Mouse (Mus musculus): ENCODE results near the gene Uts2r. TPM values are rescaled to one million over a fixed set of nuclear protein-coding genes. Genes with fewer than 3 reads are reported as not detected.

The Uts2r gene
- polyA plus RNA-seq (2016; fragmentation: Nextera tagmentation; extraction: Ambion mirVana): 0.25 and 0.46 TPM in 2 replicates

DNA sequence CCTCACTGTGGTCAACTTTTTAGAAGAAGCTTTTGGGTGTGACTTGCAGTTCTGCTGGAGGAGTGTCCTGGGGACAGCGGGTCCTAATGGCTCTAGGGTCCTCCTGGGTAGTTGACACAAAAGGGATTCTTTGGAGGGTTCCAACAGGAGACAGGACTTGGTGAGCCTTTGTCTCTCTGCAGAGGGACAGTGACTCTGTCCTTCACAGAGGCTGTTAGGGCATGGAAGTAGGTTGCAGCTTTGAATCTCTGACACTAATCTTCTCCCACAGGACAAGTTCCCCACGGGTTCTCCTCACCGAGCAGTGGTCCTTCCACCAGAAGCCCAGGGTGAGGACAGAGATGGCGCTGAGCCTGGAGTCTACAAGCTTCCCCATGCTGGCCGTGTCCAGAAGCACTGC lies at the start of gene Uts2r:
TSS of gene Uts2r (plus strand) at position 301 of the 400 bp plus-strand sequence.
- Histone ChIP-seq H3K4me2 (replicated peaks) (no peak within 1 kb of the TSS), H3K9me3 (no peaks in the 10 kb centered on the region), H3K4me1 (peaks cover 7% of the 10 kb centered on the region), H3K9ac (no peak within 1 kb of the TSS), H3K27me3 (replicated peaks) (peaks cover 32% of the 10 kb centered on the region), H3K27ac (no peak within 1 kb of the TSS), H3K36me3 (no peaks in the 10 kb centered on the region), H3K4me3 (no peak within 1 kb of the TSS)
- no peak for ATAC-seq (ENCODE audit: low FRiP score, low read depth)
- WGBS: 85% methylated on average over 5 of the region's 5 CpGs

DNA sequence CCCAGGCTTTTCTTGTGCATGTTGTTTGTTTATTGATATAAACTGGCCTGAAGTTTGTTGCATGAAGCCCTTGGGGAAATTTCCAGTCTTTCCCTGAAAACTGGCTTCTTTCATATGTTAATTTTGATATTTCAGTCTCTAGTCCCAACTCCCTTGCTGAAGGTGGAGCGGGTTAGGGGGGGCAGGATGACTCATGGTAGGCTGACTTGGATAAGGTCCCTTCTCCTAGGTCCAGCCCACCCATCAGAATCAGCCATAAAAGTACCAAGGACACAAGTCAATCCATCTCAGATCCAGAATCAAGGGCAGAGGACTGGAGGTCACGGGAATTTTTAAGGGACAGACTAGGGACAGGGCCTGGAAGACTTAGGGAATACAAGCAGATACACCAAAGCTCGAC lies 49.0 kb upstream of the Uts2r start:
- 89% methylated on average over 3 of the region's 3 CpGs for WGBS
- ATAC-seq (ENCODE audit: low FRiP score, low read depth): no peak
- Histone ChIP-seq H3K4me1 (no peaks in the 10 kb centered on the region), H3K27ac (no peak overlapping the region), H3K4me3 (no peak overlapping the region), H3K9ac (no peak overlapping the region), H3K27me3 (replicated peaks) (no peaks in the 10 kb centered on the region), H3K4me2 (replicated peaks) (no peak overlapping the region), H3K9me3 (no peaks in the 10 kb centered on the region), H3K36me3 (no peaks in the 10 kb centered on the region)

DNA sequence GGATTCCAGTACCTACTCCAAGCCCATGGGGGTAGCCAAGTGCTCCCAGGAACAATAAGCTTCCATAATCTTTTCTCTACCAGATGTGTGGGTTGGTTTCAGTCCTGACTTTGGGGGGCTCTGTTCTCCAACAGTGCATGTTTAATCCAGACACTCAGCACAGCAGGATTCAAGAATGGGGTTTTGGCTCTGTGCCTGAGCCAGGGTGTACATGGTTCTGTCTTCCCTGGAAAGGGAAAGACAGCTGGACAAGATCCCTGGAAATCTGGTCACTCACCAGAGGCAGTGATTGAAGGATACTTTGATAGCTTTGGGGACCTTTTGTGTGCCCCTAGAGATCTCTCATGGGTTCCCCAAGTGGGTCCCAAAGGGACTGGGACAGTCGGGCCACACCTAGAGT lies 48.5 kb upstream of the Uts2r start:
- no peak overlapping the region for H3K9ac ChIP-seq
- 57% methylated on average over 1 of the region's 1 CpGs for WGBS
- H3K36me3 ChIP-seq: no peaks in the 10 kb centered on the region
- H3K4me3 ChIP-seq: no peak overlapping the region
- no peaks in the 10 kb centered on the region for H3K4me1 ChIP-seq
- no peak overlapping the region for H3K4me2 ChIP-seq (replicated peaks)
- ATAC-seq (ENCODE audit: low FRiP score, low read depth): no peak
- no peaks in the 10 kb centered on the region for H3K27me3 ChIP-seq (replicated peaks)
- no peak overlapping the region for H3K27ac ChIP-seq
- no peaks in the 10 kb centered on the region for H3K9me3 ChIP-seq

DNA sequence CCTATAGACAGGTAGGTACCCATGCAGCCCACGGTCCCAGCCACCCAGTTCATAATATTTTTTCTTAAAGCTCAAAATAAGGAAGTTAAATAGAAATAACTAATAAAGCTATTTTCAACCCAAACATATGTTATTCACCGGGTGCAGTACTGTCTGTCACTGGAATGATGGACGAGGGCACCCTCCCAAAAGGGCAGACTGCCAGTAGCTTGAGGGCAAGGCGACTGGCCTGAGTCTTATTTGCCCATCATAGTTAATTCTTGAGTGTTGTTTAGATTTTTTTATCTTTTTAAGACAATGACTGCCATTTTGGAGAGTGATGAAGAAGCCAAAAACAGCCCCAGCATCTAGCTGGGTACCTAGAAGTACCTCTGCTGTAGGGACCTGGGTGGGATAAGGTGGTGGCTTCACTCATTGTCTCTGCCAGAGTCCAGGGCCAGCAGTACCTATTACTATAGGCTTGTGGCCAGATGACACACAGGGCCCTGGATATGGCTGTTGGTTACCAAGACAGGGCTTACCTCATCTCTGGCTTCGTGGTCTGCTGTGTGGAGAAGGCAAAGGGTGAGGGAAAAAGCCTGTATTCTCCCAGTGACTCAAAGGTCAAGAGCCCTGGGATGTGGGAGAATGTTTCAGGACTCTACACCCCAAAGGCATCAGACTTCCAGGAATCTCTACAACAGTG lies 47.8 kb upstream of the Uts2r start:
- Histone ChIP-seq H3K4me1 (no peaks in the 10 kb centered on the region), H3K36me3 (no peaks in the 10 kb centered on the region), H3K4me2 (replicated peaks) (no peak overlapping the region), H3K27ac (no peak overlapping the region), H3K4me3 (no peak overlapping the region), H3K9me3 (no peaks in the 10 kb centered on the region), H3K27me3 (replicated peaks) (no peaks in the 10 kb centered on the region), H3K9ac (no peak overlapping the region)
- 82% methylated on average over 5 of the region's 5 CpGs for WGBS
- ATAC-seq (ENCODE audit: low FRiP score, low read depth): no peak

DNA sequence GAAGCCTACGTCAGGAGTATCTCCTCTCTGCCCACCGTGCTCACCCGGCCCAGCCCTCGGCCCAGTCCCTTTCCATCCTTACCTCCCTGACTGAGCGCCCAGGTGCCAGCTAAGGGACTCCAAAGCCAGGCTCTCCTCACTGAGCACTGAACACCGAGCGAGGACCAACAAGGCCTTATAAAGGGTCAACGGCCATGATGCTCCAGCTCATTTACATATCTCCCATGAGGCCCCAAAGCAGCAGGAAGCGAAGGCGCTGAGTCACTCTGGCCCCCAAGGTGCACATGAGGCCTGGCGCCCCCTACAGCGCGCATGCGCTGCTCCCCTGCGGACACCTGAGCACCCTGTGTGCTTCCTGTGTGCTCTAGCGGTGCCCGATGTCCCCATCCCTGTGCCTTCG lies 42.0 kb upstream of the Uts2r start:
- H3K4me3 ChIP-seq: no peak overlapping the region
- no peaks in the 10 kb centered on the region for H3K9me3 ChIP-seq
- ATAC-seq (ENCODE audit: low FRiP score, low read depth): no peak
- WGBS: 94% methylated on average over 18 of the region's 18 CpGs
- H3K4me1 ChIP-seq: no peaks in the 10 kb centered on the region
- no peak overlapping the region for H3K27ac ChIP-seq
- no peak overlapping the region for H3K4me2 ChIP-seq (replicated peaks)
- H3K36me3 ChIP-seq: no peaks in the 10 kb centered on the region
- H3K9ac ChIP-seq: no peak overlapping the region
- no peaks in the 10 kb centered on the region for H3K27me3 ChIP-seq (replicated peaks)

DNA sequence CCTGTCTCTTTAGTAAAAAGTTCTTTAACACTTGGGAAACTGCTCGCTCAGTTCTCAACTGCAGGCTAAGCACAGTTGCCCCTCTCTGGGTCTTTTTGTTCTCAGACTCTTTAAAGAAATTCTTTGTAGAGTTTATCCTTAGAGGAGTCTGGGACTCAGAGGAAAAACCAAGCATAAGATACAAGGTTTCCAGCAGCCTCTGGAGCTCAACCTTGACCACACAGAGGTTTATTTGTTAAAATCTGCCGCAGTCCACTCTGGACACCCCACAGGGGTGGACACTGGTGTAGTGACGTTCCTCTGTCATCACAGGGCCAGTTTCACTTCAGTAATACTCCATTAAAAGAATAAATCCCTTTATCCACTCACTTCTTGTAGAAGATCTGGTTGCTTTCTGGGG lies 41.5 kb upstream of the Uts2r start, which contains the start of gene Tex19.2:
TSS of gene Tex19.2 (minus strand) at position 101 of the 400 bp plus-strand sequence.
- Histone ChIP-seq H3K36me3 (no peaks in the 10 kb centered on the region), H3K27me3 (replicated peaks) (no peaks in the 10 kb centered on the region), H3K4me1 (no peaks in the 10 kb centered on the region), H3K9ac (no peak within 1 kb of the TSS), H3K9me3 (no peaks in the 10 kb centered on the region), H3K4me2 (replicated peaks) (no peak within 1 kb of the TSS), H3K4me3 (no peak within 1 kb of the TSS), H3K27ac (no peak within 1 kb of the TSS)
- ATAC-seq (ENCODE audit: low FRiP score, low read depth): no peak
- 72% methylated on average over 3 of the region's 3 CpGs for WGBS

DNA sequence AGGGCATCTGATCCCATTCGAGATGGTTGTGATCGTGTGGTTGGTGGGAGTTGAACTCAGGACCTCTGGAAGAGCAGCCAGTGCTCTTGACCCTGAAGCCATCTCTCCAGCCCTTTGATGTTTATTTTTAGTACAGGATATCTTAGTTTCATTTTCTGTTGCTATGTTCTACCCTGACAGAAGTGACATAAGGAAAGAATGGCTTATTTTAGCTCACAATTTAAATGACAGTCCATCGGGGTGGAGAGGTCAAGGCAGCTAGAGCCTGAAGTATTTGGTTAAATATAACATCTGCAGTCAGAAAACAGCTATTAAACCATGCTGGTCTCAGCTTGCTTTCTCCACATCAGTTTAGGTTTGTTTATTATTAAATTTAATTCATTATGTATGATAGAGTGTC lies 38.9 kb upstream of the Uts2r start:
- Histone ChIP-seq H3K9ac (no peak overlapping the region), H3K27ac (no peak overlapping the region), H3K4me1 (no peaks in the 10 kb centered on the region), H3K9me3 (no peaks in the 10 kb centered on the region), H3K4me3 (no peak overlapping the region), H3K4me2 (replicated peaks) (no peak overlapping the region), H3K27me3 (replicated peaks) (no peaks in the 10 kb centered on the region), H3K36me3 (no peaks in the 10 kb centered on the region)
- ATAC-seq (ENCODE audit: low FRiP score, low read depth): no peak
- 87% methylated on average over 3 of the region's 3 CpGs for WGBS

DNA sequence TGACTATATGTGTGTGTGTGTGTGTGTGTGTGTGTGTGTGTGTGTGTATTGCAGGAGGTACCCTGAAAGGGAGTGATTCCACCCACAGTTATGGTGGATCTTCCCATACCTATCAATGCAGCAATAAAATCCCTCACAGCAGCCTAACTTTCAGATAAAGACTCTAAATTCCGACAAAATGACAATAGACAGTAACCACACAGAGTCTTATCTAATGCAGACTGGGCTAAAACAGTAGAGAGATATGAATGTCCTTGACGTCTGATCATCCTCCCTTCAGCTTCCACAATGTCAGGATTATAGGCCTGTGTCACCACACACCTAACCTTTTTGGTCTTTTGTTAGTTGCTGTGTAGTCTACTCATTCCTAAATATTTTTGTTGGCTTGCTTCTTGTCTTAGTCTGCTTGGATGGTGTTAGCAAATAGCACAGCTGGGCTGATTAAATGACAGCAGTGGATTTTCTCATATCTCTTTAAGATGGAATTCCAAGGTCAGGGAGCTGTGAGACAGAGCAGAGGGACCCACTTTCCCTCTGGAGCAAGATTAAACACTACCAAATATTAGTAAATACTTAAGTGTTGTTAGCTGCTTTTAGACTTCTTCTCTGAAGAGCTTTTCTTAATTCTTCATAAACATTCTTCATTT lies 37.9 kb upstream of the Uts2r start:
- Histone ChIP-seq H3K27ac (no peak overlapping the region), H3K9ac (no peak overlapping the region), H3K9me3 (no peaks in the 10 kb centered on the region), H3K27me3 (replicated peaks) (no peaks in the 10 kb centered on the region), H3K4me1 (no peaks in the 10 kb centered on the region), H3K4me3 (no peak overlapping the region), H3K36me3 (no peaks in the 10 kb centered on the region), H3K4me2 (replicated peaks) (no peak overlapping the region)
- ATAC-seq (ENCODE audit: low FRiP score, low read depth): no peak
- 85% methylated on average over 2 of the region's 2 CpGs for whole genome bisulfite sequencing

DNA sequence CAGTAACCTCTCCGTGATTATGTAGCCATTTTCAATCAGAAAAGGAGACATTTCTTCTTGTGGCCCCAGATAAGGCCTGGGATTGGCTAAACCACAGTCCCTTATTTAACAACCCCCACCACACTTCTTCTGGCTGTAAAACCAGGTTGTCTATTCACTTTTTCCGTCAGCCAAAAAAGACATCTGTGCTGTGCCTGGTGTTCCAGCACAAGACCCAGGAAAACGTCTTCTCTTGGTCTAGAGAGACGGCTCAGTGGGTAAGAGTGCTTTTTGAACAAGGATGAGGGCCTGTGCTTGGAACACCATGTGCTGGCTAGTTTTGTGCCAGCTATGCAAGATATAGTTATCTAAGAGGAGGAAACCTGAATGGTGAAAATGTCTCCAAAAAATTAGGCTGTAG lies 36.6 kb upstream of the Uts2r start:
- no peaks in the 10 kb centered on the region for H3K4me1 ChIP-seq
- ATAC-seq (ENCODE audit: low FRiP score, low read depth): no peak
- H3K4me2 ChIP-seq (replicated peaks): no peak overlapping the region
- no peaks in the 10 kb centered on the region for H3K27me3 ChIP-seq (replicated peaks)
- no peak overlapping the region for H3K9ac ChIP-seq
- no peak overlapping the region for H3K27ac ChIP-seq
- no peaks in the 10 kb centered on the region for H3K36me3 ChIP-seq
- H3K9me3 ChIP-seq: no peaks in the 10 kb centered on the region
- 83% methylated on average over 4 of the region's 4 CpGs for WGBS
- H3K4me3 ChIP-seq: no peak overlapping the region

DNA sequence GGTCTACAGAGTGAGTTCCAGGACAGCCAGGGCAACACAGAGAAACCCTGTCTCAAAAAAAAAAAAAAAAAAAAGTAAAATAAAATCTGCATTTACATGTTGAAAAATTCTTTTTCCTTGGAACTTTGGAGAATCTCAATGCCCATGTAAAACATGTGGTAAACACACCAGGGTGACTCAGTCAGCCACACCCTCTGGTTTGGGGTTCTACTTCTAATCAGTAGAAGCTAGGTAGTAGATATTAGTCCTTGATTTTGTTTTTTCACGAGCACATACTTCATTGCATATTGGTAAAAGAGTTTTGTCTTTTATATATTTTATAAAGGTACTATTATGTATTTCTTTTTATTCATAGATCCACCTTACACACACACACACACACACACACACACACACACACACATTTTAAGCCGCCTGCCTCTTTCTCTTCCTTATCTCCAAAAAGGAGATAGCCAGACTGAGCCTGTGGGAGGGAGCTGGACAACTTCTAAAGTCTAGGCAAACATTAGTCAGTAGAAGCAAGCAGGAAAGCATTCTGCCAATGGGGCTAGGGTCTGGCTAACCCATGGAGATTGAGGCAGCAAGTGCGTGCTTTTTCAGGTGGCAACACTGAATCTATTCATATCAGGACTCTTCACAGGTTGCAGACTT lies 34.4 kb upstream of the Uts2r start:
- Histone ChIP-seq H3K27ac (no peak overlapping the region), H3K4me1 (no peaks in the 10 kb centered on the region), H3K4me2 (replicated peaks) (no peak overlapping the region), H3K9ac (no peak overlapping the region), H3K27me3 (replicated peaks) (no peaks in the 10 kb centered on the region), H3K36me3 (no peaks in the 10 kb centered on the region), H3K4me3 (no peak overlapping the region), H3K9me3 (no peaks in the 10 kb centered on the region)
- WGBS: 87% methylated on average over 3 of the region's 3 CpGs
- no peak for ATAC-seq (ENCODE audit: low FRiP score, low read depth)

DNA sequence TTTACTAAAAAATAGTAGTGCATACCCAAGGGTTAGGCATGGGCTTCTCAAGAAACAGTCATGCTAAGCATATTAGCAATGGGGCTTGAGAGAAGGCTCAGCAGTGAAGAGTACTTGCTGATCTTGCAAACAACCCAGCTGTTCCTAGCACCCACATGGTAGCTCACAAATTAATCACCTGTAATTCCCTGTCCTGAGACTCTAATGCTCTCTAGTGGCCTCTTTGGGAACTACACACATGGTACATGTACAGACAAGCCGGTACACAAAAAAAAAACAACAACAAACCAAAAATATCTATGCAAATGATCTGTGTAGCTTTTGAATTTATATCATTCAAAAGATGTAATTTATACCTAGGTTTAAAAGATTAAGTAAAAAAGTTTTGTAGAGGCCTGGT lies 33.7 kb upstream of the Uts2r start:
- Histone ChIP-seq H3K36me3 (no peaks in the 10 kb centered on the region), H3K4me1 (no peaks in the 10 kb centered on the region), H3K9ac (no peak overlapping the region), H3K4me2 (replicated peaks) (no peak overlapping the region), H3K27ac (no peak overlapping the region), H3K4me3 (no peak overlapping the region), H3K27me3 (replicated peaks) (no peaks in the 10 kb centered on the region), H3K9me3 (no peaks in the 10 kb centered on the region)
- 80% methylated on average over 1 of the region's 1 CpGs for WGBS
- no peak for ATAC-seq (ENCODE audit: low FRiP score, low read depth)

DNA sequence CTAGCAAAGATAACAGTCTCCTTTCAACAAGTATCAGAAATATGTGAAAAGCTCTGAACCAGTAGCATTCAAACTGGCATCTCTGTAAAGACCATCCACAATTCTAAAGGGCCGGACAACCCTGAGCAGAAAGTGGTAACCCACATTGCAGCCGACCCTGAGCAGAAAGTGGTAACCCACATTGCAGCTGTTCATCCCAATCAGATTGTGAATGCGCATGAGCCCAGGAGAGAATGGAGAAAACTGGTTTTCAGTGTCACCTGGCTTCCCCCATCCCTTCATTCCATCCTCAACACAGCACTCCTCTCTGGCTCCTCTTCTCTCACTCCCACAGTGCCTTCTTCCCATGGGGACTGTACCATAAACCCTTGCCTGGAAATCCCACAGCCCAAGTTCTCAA lies 32.6 kb upstream of the Uts2r start:
- Histone ChIP-seq H3K4me2 (replicated peaks) (no peak overlapping the region), H3K4me1 (no peaks in the 10 kb centered on the region), H3K9ac (no peak overlapping the region), H3K36me3 (no peaks in the 10 kb centered on the region), H3K9me3 (no peaks in the 10 kb centered on the region), H3K27ac (no peak overlapping the region), H3K27me3 (replicated peaks) (no peaks in the 10 kb centered on the region), H3K4me3 (no peak overlapping the region)
- 90% methylated on average over 3 of the region's 3 CpGs for WGBS
- no peak for ATAC-seq (ENCODE audit: low FRiP score, low read depth)

Measured in neural tube, embryonic 12.5 days (tissue).